Mouse (Mus musculus) liver, embryonic 14 days (tissue): ENCODE data around the gene Dnase1l2. TPM values are rescaled to one million over a fixed set of nuclear protein-coding genes. Genes with fewer than 3 reads are reported as not detected.

Experiments used
- polyA plus RNA-seq: library from polyadenylated mRNA; depleted of rRNA; stranded (reverse); fragments of >200 nt; gene quantifications from 2 replicates; pipeline ENCODE4 v1.2.3, GENCODE M21; 2012; rRNA removed

Dnase1l2 gene
- 1.5 and 2.5 TPM in 2 replicates for polyA plus RNA-seq

DNA sequence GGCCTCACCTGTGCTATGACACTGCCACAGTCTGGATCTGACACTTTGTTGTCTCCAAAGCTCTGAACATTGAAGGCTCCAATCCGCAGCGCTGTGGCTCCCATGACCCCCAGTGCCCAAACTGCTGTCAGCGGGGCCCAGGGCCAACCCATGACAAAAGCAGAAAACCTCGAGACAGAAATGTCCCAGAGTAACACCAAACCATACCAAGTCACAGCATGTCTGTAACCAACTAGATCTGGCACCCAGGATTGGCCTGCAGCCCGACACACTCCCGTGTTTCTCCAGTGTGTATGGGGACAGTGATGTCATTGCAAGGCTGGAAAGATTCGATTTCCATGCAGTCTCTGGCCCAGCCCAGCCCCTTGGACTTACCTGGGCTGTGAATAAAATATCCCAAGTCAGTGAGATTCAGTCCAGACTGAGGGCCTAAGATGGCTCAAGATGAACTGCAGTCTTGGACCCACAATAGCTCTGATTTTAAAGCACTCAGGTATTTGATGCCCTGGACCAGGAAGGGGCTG lies at the start of gene Dnase1l2:
TSS of gene Dnase1l2 (minus strand) at position 474 of the 524 bp plus-strand sequence.

DNA sequence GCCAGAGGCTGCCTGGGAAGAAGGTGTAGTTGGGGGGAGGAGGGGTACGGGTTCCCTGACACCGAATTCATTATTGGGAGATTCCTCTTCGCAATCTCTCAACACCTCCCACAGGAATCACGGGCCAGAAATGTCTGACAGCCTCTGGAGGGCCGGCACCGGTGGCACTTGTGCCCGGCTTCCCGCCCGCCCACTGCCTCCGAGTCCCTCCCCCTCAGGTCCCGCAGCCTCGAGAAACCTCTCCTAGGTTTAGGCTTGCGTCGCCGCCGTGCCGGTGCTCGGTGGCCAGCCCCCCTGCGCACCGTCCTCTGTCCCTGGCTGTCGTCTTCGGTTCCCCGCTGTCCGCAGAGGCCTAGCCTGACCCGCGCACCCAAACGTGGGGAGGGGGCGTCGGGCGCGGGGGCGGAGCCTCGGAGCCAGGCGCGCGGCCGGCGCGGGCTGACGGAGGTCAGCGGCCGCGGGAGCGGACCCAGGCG lies 45.3 kb upstream of the Dnase1l2 start, which contains the start of gene Caskin1:
TSS of gene Caskin1 (plus strand) at position 416 of the 476 bp plus-strand sequence.

DNA sequence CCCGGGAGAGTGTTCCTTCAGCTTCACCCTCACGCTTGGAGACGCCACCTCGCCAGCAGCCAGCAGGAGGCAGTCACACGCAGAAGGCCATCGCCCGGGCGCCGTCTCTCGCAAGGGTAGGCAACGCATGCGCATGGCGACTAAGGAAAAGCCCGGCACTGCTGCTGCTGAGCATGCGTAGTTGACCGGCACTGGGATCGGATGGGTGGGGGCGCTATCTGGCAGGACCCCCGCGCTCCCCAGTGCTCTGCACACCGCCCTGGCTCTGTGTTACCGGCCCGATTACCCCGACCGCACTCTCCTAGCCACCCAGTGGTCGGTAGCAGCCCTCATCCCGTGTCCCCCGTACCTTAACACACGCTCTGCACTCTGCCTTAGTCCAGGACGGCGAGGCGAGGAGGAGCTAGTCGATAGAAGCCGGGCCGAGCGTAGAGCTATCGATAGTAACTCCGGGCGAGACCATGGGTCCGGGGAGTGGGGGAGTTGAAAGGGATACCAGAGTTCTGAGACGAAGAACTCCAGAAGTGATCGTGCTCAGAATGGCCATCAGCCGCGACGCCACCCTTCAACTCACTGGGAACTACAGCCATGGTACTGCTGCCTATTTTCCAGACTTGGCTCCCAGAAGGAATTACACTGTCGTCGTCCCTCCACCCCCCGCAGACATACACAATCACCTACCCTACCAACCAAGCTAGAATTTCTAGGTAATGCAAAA lies 35.9 kb upstream of the Dnase1l2 start, which contains the start of gene Mlst8:
TSS of gene Mlst8 (minus strand) at position 416 of the 718 bp plus-strand sequence.

DNA sequence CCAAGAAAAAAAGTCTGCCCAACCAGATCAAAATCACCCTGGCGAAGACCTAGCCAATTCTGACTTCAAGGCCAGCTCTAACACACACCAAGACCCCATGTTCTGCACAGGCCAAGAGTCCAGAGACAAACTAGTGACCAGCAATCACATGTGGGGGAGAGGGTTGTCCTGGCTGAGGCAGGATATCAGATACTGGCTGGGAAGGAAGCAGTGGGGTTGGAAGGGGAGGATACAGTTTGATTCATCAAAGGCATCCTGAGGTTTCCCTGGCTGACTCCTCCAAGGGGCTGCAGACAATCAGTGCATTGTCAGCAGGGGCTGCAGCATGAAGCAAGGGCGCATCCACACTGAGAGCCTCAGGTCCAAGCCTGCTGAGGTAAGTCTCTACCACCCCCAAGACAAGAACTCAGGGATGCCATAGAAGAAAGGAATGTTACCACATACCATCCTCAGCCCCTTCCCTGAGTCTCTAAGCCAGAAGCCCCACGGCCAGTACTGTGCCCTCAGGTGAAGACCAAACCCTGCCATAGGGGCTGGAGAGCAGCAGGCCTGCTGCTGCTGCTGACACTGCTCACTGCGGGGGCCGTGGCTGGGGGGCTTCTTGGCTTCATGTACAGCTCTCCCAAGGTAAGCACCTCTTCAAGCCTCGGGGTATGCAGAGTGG lies 30.8 kb upstream of the Dnase1l2 start, which contains the start of gene Bricd5:
TSS of gene Bricd5 (plus strand) at position 273 of the 664 bp plus-strand sequence.

DNA sequence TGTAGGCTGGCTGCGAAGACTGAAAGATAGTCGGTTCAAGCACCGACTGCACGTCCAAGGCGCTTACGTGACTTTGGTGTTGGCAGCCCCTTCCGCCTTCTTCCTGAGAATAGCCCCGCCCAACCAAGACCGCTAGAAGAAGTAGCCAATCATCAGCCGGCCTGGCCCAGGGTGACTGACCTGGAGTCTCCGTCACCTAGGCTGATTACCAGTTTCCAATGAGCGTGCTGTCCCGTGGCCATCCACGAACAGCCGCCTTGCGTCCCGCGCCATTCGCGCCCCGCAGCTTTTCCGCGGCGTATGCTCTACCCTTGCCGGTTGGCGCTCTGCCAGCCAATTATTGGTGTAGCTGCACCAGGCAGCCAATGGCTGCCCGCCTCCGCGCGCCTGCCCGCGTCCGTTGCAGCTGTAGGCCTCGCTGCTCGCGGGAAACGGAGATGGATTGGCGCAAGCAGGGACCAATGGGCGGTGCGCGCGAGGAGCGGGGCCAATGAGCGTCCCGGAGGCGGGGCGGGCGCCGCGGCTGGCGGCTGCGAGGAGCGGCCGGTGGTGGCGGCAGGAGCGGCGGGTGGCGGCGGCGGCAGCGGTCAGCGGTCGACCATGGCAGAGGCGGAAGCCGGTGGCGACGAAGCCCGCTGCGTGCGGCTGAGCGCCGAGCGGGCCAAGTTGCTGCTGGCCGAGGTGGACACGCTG lies 27.2 kb upstream of the Dnase1l2 start, which contains the start of the genes E4f1 and Pgp:
TSS of gene E4f1 (minus strand) at position 404 of the 693 bp plus-strand sequence.
TSS of gene Pgp (plus strand) at position 483 of the 693 bp plus-strand sequence.

DNA sequence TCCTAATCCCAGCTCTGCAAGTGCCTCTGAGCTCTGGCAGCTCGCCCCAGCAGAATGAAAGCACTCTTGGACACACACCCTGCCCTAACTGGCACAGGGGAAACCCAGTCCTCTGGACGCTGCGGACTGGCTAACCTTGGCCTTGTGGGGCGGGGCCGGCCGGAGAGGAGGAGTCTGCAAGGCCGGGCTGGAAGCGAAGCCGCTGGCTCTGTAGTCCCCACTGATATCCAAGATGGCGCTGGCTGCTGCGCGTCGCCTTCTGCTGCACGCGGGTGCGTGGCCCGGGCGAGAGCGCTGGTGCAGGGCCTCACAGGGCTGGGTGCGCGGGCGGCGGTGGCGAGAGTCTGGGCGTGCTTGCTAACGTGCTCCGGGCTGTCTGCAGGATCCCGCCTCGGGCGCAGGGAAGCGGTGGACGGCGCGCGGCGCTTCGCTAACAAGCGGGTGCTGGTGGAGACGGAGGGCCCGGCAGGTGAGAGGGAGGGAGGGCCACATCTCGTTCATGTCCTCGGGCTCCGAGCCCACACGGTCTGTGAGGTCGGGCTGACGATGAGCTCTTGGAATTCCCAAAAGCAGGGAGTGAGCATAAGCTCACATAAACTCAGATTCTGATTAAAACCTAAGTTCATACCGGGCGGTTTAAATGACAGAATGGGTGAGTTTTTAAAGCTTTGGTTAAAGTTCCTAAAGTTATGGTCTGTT lies 16.3 kb downstream of the Dnase1l2 start, which contains the start of gene Eci1:
TSS of gene Eci1 (plus strand) at position 171 of the 699 bp plus-strand sequence.

DNA sequence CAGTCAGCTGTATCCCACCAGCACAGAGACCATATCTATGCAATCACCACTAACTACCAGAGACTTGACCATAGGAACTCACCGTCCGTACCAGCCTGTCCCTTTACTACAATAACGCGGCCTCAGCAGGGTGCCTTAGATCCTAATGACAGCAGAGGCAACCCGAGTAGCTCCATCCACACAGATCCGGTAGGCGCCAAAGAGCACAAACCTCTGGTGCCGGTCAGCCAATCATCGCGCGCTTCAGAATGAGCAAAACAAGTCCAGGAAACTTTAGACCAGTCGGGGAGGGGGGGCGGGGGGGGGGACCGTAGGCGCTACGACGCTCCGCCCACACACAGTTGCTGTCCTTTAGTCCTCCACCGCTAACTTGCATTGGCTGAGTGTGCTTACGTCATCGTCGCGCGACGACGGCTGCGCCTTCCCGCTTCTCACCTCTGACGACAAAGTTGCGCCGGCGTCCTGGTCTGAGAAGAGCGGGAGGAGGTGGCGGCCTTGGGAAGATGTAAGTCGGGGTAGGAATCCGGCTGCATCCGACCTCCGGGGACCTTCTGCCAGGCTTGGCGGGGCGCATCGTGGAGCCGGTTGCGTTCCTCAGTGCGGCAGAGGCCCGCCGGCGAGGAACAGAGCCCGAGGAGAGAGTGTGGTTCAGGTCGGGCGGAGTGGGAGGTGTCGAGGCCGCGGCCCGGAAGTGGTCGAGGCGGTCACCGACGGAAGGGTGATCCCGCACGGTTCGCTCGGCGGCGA lies 28.5 kb downstream of the Dnase1l2 start, which contains the start of gene Rnps1:
TSS of gene Rnps1 (plus strand) at position 336 of the 747 bp plus-strand sequence.

Other genes starting within 250 kb of the Dnase1l2 start
- gene Tbc1d24, start 237.5 kb downstream of the Dnase1l2 start, polyA plus RNA-seq, result 12.2 and 15.2 TPM in 2 replicates
- 0.45 and 0.63 TPM in 2 replicates for gene Ntn3, start 233.6 kb downstream of the Dnase1l2 start, polyA plus RNA-seq
- 15.4 and 18.1 TPM in 2 replicates for gene Tedc2, start 222.3 kb downstream of the Dnase1l2 start, polyA plus RNA-seq
- 33.9 and 39.6 TPM in 2 replicates for gene Ccnf, start 191.6 kb downstream of the Dnase1l2 start, polyA plus RNA-seq
- not detected in 2 replicates for gene Abca17, start 92.0 kb downstream of the Dnase1l2 start, polyA plus RNA-seq
- 12.3 and 15.2 TPM in 2 replicates for gene Abca3, start 91.2 kb downstream of the Dnase1l2 start, polyA plus RNA-seq
- gene Rnps1, start 28.5 kb downstream of the Dnase1l2 start, polyA plus RNA-seq, result 108 and 124 TPM in 2 replicates
- gene Eci1, start 16.5 kb downstream of the Dnase1l2 start, polyA plus RNA-seq, result 46.1 and 53.9 TPM in 2 replicates
- gene E4f1, start 27.2 kb upstream of the Dnase1l2 start, polyA plus RNA-seq, result 18.2 and 21.0 TPM in 2 replicates
- 33.2 and 37.2 TPM in 2 replicates for gene Pgp, start 27.3 kb upstream of the Dnase1l2 start, polyA plus RNA-seq
- gene Bricd5, start 30.8 kb upstream of the Dnase1l2 start, polyA plus RNA-seq, result 0.29 and 0.43 TPM in 2 replicates
- gene Mlst8, start 36.0 kb upstream of the Dnase1l2 start, polyA plus RNA-seq, result 11.8 and 14.9 TPM in 2 replicates
- 0.08 and 0.12 TPM in 2 replicates for gene Caskin1, start 45.5 kb upstream of the Dnase1l2 start, polyA plus RNA-seq
- 58.5 and 65.7 TPM in 2 replicates for gene Traf7, start 84.8 kb upstream of the Dnase1l2 start, polyA plus RNA-seq
- 0.25 and 0.28 TPM in 2 replicates for gene Rab26, start 91.1 kb upstream of the Dnase1l2 start, polyA plus RNA-seq
- gene Pkd1, start 106.7 kb upstream of the Dnase1l2 start, polyA plus RNA-seq, result 3.0 and 3.5 TPM in 2 replicates
- 18.2 and 20.5 TPM in 2 replicates for gene Tsc2, start 189.5 kb upstream of the Dnase1l2 start, polyA plus RNA-seq
- gene Nthl1, start 189.6 kb upstream of the Dnase1l2 start, polyA plus RNA-seq, result 6.4 TPM in 2 replicates
- gene Slc9a3r2, start 207.2 kb upstream of the Dnase1l2 start, polyA plus RNA-seq, result 5.4 and 5.8 TPM in 2 replicates
- gene Npw, start 215.4 kb upstream of the Dnase1l2 start, polyA plus RNA-seq, result 0.18 and 0.27 TPM in 2 replicates
- 20.9 and 23.8 TPM in 2 replicates for gene Zfp598, start 226.6 kb upstream of the Dnase1l2 start, polyA plus RNA-seq
- gene Syngr3, start 246.8 kb upstream of the Dnase1l2 start, polyA plus RNA-seq, result 0.05 and 0.06 TPM in 2 replicates